Mouse (Mus musculus) cerebellum, adult 11 months (tissue): Measurements from ENCODE around the gene Gm42878.
"Not testable (repeated sequence)": the region's sequence is repeated elsewhere in the genome, so short reads cannot be mapped to it uniquely, and the experiment has no call there.

Experiments
- DNase-seq: peaks from one replicate; pipeline ENCODE4 v3.0.0; 2022

Gm42878 gene

DNA sequence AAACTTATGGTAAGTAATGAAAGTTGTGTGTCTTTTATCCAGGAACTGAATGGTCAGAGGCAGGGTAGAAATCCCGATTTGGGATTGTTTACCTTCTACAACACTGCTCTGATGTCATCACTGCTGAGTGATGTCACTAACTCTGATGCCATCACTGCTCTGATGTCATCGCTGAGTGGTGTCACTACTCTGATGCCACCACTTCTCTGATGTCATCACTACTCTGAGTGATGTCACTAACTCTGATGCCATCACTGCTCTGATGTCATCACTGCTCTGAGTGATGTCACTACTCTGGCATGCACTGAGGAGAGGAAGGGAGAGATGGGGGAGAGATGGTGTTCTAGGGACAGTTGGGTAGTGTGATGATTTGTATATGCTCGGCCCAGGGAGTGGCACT, 17.2 kb upstream of the Gm42878 start:
- no peak for DNase-seq

DNA sequence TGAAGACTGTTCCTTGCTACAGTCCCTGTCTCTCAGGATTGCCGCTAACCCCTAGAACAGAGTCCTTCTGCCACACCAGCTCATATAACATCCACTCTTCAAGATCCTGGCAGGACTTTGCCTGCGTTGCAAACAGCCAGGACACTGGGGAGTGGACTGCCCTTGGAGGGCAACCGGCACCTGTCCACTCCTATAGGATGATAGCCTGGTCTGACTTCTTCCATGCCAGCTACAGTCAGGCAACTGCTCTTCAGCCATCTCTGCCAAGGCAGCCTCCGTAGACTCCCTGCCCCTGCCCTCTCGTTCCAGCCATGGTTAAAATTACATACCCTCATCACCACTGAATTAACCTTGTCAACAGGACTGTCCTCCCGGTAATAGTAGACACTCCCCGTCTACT, 3.9 kb upstream of the Gm42878 start:
- no peak for DNase-seq

DNA sequence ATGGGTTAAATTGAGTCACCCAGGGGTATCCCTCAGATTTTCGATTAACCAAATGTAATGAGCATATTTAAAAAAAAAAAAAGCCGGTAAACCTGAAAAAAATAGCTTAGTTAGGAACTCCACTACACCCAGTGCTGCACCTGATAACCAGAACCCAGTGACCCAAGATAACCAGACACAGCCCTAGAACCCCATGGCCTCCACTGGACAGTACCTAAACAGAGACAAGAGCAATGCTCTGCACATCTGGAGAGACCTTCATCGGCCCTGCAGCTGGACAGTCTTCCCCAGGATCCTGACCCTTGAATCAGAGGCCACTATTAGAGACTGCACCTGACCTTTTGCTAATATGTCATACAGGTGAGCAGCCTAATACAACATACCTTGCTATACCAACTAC, 1.8 kb upstream of the Gm42878 start:
- no peak for DNase-seq

DNA sequence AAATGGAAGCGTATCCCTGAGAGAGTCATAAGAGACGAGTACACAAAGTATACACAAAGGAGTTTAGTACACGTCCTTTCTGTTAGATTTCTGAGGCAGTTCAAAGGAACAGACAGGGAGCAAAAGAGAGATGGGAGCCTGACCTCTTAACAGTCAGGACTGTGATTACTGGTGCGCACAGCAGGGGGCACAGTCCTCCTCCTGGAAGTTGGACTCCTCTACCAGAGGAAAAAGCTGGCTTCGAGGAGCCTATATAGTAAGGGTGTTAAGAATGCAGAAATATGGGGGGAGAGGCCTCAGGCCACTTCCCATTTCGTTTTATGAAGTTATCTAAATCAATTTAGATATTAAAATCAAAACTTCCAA, 1.2 kb upstream of the Gm42878 start:
- DNase-seq, result peak; percentile 23

GRCm38 (mm10) chr5:121545793-121546529, 679 bp upstream of the Gm42878 start, which contains the start of gene Mapkapk5:
Gene Mapkapk5 (minus strand): TSS chr5:121545905.
- DNase-seq, result peak; percentile 97

GRCm38 (mm10) chr5:121543370-121543769, 1.9 kb downstream of the Gm42878 start:
- DNase-seq, result no peak

GRCm38 (mm10) chr5:121541235-121541634, 4.0 kb downstream of the Gm42878 start:
- no peak for DNase-seq

DNA sequence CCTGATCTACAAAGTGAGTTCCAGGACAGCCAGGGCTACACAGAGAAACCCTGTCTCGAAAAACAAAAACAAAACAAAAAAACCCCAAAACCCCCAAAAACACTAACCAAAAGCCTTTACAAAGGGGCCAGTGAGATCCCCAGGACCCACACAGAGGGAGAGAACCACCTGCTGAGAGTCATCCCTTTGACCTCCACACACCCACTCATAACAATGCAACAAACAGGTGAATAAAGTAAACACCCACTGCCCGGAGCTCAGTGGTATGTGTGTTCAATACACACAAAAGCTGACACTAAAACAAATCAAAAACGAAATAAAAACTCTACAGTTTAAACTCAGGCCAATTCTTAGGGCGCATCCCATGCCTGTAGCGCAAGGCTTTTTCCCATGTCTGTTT, 5.2 kb downstream of the Gm42878 start:
- no peak for DNase-seq

- no peak for DNase-seq
Measured at GRCm38 (mm10) chr5:121537588-121537987, 7.7 kb downstream of the Gm42878 start.

- no peak for DNase-seq
Measured at GRCm38 (mm10) chr5:121536921-121537555, 8.2 kb downstream of the Gm42878 start.

DNA sequence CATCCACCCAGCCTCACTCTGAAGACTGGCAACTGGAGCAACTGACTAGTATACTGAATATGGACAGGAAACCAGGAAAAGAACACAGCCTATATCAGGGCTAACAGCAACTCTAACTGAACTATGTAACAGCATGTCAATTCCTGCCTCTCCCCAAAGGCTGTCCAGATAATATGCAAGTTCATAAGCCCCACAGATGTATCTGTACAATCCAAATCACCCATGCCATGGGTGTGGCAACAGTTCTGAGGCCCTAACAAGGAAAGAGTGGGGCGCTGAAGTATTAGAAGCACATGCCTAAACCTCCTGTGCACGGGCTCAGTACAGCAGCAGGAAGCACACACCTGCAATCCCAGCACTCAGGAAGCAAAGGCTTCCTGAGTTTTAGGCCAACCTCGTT, 10.2 kb downstream of the Gm42878 start:
- DNase-seq, result no peak

- DNase-seq, result no peak
Measured at GRCm38 (mm10) chr5:121534521-121534920, 10.8 kb downstream of the Gm42878 start.

GRCm38 (mm10) chr5:121526961-121527360, 18.3 kb downstream of the Gm42878 start:
- DNase-seq, result no peak

- DNase-seq, result no peak
Measured at GRCm38 (mm10) chr5:121526526-121526925, 18.8 kb downstream of the Gm42878 start.

- DNase-seq, result no peak
Measured at GRCm38 (mm10) chr5:121525774-121526450, 19.4 kb downstream of the Gm42878 start.

DNA sequence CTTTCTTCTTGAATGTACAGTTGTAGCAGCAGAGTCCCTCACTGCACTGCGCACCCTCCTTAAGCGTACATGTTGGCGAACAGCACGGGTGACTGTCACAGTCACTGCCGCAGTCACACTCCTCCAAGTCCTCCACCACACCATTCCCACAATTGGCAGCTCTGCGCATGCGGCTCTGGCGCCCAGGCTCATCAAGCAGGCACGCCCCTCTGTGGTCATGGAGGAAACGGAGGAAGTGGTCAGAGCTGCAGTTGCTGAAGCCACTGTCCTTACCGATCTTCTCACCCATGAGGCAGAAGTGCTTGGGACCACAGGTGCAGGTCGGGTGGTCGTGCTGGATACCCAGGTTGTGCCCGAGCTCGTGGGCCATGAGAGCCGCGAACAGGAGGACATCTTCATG, 25.5 kb downstream of the Gm42878 start:
- DNase-seq, result not testable (repeated sequence)

- DNase-seq, result no peak
Measured at GRCm38 (mm10) chr5:121518983-121519382, 26.3 kb downstream of the Gm42878 start.

DNA sequence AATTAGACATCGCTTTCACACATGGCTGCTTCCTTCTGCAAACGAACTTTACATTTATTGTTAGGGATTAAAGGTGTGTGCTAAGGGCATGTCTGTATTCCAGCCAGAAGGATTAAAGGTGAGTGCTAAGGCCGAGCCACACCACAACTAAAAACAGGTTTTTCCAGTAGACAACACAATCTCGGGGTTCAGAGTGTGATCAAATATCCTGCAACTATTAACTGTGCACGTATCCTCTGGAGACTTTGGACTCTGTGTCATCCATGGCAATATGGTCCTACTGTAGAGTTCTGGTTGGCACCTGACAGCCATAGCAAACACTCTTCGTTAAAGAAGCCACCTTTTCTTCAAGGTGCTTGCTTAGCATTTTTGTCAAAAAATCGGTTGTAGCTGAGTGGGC, 35.3 kb downstream of the Gm42878 start:
- no peak for DNase-seq

DNA sequence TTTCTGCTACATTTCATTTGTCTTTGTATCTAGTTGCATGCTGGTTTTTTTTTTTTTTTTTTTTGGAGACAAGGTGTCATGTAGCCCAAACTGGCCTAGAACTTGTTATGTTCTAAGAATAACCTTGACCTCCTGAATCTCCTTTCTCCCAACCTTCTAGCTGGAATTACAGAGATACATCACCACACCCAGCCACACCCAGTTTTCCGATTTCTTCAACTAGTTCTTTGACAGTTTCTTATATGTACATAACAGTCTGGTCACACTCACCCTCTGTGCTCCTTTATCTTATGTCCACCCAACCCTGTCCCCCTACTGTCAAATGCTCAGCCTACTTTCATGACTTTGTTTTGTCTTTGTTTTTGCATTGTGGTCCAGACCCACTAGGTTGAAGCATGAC, 38.4 kb downstream of the Gm42878 start:
- no peak for DNase-seq

DNA sequence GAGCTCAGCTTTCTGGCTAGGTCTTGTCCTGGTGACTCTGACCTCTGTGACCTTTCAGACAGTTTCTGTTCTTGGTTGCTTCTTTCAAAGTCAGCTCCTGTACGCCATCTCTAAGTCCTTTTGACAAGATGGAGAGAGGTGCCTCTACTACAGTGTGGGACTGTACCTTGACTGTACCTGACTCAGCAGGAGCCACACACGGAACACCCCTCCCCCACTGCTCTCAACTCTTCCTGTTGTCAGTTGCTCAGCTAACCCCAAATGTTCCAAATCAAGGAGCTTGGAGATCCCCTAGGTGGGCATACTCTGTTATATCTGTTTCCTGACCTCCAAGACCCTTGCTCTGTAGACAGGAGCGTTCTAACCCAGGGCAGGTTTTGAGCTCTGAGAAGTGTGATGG, 42.1 kb downstream of the Gm42878 start, which contains the start of gene Adam1b:
Gene Adam1b (minus strand): TSS at position 205 of the 400 bp plus-strand sequence.
- no peak for DNase-seq

GRCm38 (mm10) chr5:121501424-121501996, 43.8 kb downstream of the Gm42878 start:
- not testable (repeated sequence) for DNase-seq

GRCm38 (mm10) chr5:121500719-121501118, 44.6 kb downstream of the Gm42878 start:
- no peak for DNase-seq

- no peak for DNase-seq
Measured at GRCm38 (mm10) chr5:121493305-121493704, 52.0 kb downstream of the Gm42878 start.

DNA sequence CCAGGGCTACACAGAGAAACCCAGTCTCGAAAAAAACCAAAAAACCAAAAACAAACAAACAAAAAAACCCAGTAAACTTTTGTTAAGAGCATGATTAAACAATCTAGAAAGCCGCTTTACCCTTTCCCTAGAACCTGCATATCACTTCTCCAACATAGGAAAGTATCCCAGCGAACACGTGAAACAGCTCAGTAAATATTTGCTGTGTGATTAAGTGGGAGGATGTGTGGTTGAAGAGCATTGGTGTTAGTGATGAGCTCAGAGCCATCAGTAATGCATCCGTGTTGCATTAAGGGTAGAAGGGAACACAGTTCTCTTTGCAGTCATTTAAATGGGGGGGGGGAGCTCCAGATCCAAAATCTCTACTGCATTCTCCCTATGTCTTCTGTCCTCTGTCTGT, 60.5 kb downstream of the Gm42878 start:
- no peak for DNase-seq
